Mouse (Mus musculus) brain, embryonic 14.5 days (tissue): ENCODE data around the gene Yars2.

Experiments
- CTCF ChIP-seq: fragments of 200-500 bp; IDR thresholded peaks from 2 replicates; pipeline ENCODE4 v1.5.1; 2012; ENCODE audit warnings: inconsistent platforms, mild to moderate bottlenecking, moderate library complexity, borderline replicate concordance; ENCODE audit not compliant: insufficient read depth, insufficient read length; ENCODE audit errors: extremely low read depth
- POLR2A ChIP-seq: fragments of 200-500 bp; IDR thresholded peaks from 2 replicates; pipeline ENCODE4 v1.6.1; 2012; ENCODE audit warnings: mild to moderate bottlenecking, inconsistent platforms, borderline replicate concordance; ENCODE audit not compliant: poor library complexity, insufficient read depth, insufficient read length, severe bottlenecking; ENCODE audit errors: extremely low read depth

DNA sequence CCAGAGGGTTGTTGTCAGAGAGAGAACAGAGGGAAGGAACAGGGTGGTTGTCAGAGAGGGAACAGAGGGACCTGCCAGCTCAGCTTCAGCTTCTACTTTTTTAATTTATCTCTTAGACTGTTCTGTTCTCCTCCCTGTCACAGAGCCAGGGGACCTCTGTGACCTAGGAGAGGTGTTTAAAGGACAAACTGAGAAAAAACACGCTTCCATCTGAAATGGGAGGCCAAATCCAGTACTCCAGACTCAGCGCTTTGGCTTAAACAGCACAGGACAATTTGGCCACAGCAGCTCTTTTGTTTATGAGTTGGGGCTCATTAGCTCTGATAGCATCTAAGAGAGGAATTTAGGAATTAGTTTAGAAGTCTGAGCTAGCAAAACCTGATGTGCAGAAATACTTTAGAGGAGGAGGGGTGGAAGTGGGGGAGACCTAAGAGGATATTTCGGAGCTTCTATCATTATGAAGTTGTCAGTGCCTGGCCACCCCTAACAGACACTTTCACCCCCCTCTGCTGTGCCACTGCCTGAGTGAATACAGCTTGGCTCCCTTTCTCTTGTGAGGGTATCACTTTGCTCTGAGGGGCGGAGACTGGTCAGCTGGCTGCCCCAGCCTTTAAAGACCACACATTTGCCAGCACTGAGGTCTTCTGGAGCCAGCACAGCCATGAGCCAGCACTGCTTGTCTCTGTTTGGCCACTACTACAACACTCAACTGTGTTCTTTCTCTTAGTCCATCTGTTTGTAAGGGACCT is 49.3 kb upstream of the Yars2 start:
- TF ChIP-seq POLR2A (no peak), CTCF (no peak)
